Mouse (Mus musculus) retina, postnatal 1 day (tissue): ENCODE measurements at regions not wholly inside any gene's neighbourhood (a gene's known extent, or its start where the extent isn't known, plus 50 kb on each side); places are given as distances from the start of the nearest gene placed in this dataset.
A peak's percentile ranks its signal among the peaks of the same experiment; 100 is the strongest.

Experiments
- DNase-seq: peaks from one replicate; pipeline ENCODE4 v3.0.0-alpha.2; 2012

- DNase-seq = no peak
These were observed 448.4 kb upstream of the Fam92a start for GRCm38 (mm10) chr4:12620059-12620755.

GRCm38 (mm10) chr4:12616665-12617064 is 444.9 kb upstream of the Fam92a start:
- no peak for DNase-seq

DNA sequence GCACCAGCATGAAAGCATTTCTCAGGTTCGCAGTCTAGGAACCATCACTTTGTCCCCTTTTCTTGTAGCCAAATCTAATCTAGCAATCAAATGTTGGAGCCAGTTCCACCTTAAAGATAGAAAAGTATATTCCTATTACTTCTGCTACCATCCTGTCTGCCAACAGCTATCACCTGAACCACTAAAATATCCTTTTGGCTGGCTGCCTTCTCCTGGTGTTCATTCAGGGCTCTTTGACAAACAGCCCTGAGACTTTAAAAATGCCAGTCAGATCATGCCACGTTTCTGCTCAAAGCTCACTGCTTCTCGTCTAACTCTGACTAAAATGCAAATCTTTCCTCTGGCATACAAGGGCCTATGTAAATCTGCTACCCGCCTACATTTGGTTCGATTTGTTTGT is 439.7 kb upstream of the Fam92a start:
- DNase-seq = no peak

DNA sequence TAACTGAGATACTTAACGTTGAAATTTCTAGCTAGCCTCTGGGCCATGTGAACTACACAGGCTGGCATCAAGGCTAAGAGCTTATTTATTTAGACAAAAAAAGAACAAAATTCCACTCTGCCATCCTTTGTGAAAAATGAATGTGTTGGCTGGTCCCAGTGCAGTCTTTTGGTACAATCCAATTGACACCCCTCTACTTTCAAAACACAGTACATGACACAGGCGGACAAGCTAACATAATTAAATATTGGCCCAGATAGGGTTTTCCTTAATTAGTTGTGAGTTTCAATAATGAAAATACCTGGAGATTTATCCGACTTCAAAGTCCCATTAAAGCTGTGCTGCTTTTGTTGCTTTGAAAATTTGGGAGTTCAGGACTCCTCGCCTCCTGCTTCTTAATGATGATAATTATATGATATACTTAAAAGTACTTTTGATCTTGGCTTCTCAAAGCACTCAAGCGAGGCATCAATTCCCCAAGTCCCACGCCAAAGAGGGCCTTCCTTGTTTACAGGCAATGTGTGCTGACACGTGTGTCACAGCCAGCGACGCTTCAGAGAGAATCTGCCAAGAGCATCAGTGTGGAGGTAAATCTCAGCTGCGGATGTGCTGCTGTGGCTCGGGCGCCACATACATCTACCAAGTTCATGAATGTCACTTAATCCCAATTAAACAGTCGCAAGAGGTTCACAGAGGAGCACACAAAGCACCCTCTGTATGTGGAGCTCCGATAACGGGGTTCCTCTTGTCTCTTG is 429.5 kb upstream of the Fam92a start:
- DNase-seq = peak; percentile 44

GRCm38 (mm10) chr4:12595801-12596515 is 424.1 kb upstream of the Fam92a start:
- no peak for DNase-seq

GRCm38 (mm10) chr4:12592973-12593372 is 421.2 kb upstream of the Fam92a start:
- DNase-seq = no peak

GRCm38 (mm10) chr4:12578102-12578501 is 406.3 kb upstream of the Fam92a start:
- no peak for DNase-seq

DNA sequence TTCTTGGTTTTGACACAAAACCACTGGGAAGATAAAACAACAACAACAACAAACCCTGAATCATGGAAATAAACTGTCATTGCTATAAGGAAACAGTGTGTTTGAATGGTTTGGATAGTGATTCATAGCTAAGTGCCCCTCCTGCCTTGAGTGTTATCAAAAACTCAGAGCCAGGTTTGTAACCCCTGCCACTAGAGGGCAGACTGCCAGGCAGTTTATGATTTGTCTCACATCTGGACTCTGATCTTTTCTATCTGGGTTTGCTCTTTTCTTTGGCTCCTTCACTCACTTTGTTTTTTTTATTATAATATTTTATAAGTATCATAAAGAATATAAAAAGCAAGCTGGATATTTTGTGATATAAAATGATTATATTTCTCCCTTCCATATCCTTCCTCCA is 400.1 kb upstream of the Fam92a start:
- no peak for DNase-seq

DNA sequence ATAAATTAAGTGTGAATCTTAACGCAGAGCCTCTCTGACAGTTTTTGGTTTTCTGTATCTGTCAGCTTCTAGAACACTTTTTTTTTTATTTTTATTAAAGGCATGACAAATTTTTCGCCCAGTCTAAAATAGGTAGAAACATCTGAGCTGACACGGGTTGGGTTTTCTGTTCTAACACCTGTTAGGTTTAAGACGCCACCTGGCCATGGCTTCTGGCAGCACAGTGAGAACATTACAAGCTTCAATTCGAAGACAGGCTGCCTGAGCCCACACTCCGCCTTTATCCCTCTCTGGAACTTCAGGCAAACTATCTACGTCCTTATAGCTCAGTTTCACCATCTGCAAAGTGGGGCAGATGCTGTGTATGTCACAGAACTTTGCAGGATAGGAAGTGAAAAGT is 398.9 kb upstream of the Fam92a start:
- DNase-seq = no peak

DNA sequence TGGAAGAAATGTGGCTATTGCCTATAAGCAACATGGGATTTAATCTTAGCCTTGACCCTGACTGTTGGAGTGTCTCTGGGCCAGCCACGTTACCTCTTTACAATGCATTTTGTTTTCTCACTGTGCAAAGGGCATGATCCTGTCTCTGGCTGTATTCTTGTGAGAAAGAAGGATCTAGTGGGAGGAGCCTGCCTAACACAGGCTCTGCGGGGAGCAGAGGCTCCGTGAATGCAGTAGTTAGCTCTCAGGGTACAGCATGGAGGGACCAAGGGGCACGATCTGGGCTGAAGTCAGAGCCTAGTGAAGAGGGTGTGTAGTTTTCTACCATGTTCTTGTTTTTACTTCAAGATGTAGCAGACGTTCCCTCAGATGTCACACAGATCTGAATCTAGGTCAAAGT is 395.8 kb upstream of the Fam92a start:
- DNase-seq = peak; percentile 39

- peak; percentile 74 for DNase-seq
These were observed 391.2 kb upstream of the Fam92a start for GRCm38 (mm10) chr4:12563016-12563415.

DNA sequence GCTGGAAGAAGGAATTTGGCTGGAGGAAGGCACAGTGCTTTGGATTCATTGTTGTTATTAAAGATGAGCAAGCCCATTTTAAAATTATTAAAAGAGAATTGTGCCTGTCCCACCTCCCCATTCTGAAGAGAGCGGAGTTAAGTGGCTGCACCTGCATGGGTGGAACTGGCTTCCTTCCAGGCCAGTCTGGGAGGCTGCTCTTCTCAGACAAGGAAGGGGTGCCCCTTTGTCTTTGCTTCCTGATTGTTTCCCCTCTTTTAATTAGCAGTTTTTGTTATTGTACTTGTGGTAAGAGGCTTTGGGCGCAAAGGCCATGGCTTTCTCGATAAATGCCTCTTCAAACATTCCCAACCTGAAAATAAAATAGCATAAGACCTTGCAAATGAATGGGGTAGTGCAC is 388.7 kb upstream of the Fam92a start:
- peak; percentile 77 for DNase-seq

DNA sequence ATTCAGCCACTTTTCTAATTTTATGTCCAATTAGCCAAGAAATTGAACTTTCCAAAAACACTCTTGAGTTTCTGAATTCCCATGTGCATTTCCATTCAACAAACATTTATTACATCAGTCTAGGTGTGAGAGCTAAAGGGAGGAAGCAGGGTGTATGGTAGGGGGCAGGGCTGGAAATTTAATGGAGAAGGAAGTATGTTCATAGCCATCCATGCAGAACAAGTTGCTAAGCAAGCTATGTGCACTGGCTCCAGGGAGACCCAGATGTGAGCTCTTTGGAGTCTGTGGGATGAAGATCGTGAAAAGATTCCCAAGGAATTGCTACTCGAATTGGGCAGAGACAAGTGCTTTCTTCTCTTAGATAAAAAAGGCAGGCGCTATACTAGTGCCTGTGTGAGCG is 388.2 kb upstream of the Fam92a start:
- DNase-seq = no peak

- DNase-seq = no peak
These were observed 385.3 kb upstream of the Fam92a start for GRCm38 (mm10) chr4:12557105-12557504.

DNA sequence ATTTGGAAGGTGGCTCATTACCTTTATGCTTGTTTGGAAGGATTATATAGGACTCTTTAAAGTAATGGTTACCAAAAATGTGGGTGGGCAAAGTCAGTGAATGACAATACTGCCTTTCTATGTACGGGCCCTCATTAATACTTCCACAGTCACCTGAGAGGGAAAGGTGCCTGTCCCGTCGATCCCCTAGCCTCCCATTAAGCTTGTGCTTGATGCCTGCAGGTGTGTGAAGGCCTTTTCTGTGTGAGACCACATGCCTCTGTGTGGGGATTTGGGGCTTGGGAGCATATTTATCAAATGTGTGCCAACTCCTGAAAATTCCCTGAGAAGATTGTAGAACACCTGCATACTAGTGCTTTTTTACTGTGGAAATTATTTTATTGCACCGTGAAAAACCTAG is 377.4 kb upstream of the Fam92a start:
- DNase-seq = no peak

GRCm38 (mm10) chr4:12543906-12544305 is 372.1 kb upstream of the Fam92a start:
- DNase-seq = no peak

GRCm38 (mm10) chr4:12541508-12541907 is 369.7 kb upstream of the Fam92a start:
- no peak for DNase-seq

GRCm38 (mm10) chr4:12539184-12539791 is 367.5 kb upstream of the Fam92a start:
- peak; percentile 68 for DNase-seq

DNA sequence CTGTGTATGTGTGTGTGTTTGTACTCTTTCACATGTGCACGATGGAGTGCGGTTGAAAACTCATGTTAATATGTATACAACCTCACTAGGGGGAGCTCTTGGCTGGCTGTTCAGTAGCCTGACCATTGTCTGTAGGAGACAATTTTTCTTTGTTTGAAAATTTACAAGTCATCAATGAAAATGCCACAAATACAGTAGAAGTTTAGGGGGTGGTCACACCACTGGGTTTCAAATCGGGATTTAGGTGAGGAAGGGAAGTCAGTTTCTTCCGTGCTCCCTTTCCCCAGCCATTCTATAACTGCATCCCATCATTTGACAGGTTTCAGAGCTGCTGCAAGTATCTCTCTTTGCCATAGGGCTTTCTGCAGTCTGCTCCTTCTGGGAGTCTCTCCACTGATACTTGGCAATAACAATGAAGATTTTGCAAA is 366.9 kb upstream of the Fam92a start:
- DNase-seq = peak; percentile 81

GRCm38 (mm10) chr4:12538043-12538442 is 366.2 kb upstream of the Fam92a start:
- DNase-seq = no peak

DNA sequence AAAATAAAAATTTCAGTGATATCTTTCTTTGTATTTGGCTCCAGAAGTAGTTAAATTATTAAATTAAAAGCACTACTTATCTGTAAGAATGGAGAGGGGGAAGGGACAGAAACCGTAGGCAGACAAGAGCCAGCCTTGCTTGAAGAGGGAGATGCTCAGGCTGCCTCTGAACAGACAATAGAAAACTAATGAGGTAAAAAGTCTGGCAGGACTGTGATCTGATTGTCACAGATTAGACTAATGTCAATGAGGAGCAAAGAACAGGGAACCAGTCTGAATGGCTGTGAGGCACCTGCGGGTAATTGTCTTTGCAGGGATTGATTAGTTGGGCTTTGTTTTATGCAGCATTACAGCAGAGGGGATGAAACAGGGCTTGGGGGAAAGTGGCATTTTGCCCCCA is 362.3 kb upstream of the Fam92a start:
- DNase-seq = peak; percentile 87

GRCm38 (mm10) chr4:12532961-12533360 is 361.1 kb upstream of the Fam92a start:
- DNase-seq = peak; percentile 38

DNA sequence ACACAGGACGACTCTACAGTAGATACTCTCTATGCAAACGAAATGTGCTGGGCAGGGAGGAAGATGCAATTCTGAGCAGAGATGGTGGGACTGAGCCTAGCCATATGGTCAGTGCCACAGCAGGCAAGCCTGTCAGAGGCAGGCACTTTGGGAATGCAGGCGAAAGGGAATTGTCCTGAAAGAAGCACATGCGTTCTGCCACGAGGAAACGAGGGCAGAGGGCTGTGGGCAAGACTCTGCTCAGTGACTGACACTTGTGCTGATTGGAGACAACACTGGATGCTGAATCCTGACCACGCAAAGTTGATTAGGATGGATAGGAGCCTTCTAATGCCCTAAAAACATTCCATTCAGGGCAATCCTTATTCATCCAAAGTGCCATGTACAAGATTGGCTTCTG is 350.5 kb upstream of the Fam92a start:
- DNase-seq = peak; percentile 88
